Mouse (Mus musculus): ENCODE results near the gene Mroh2b.

The Mroh2b gene

GRCm38 (mm10) chr15:4898437-4898836 is at the start of gene Mroh2b:
Mroh2b (plus strand) TSS chr15:4898737.
- DNase-seq (ENCODE audit: low read depth), result no peak

- DNase-seq (ENCODE audit: low read depth), result no peak
Measured at GRCm38 (mm10) chr15:4850015-4850414, 48.5 kb upstream of the Mroh2b start.

- DNase-seq (ENCODE audit: low read depth), result no peak
Measured at GRCm38 (mm10) chr15:4894962-4895361, 3.6 kb upstream of the Mroh2b start.

- DNase-seq (ENCODE audit: low read depth), result no peak
Measured at GRCm38 (mm10) chr15:4934731-4935130, 36.2 kb downstream of the Mroh2b start.

DNA sequence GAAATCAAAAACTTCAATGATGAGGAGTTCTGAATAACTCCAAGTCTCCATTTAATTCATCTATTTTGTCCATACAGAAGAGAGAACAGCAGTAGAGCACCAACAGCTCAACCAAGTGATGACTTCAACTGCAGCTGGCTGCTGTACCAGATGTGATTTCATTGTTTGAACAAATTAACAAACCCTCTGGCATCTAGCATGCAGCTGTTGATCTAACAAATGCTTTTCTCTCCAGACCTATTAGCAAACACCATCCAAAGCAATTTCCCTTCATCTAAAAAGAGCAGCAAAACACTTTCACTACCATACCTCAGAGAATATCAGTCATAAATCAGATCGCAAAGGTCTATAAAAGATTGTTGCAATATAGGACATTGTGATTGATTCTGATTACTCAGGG is 74.8 kb downstream of the Mroh2b start:
- DNase-seq (ENCODE audit: low read depth), result no peak

GRCm38 (mm10) chr15:5002903-5003302 is 104.4 kb downstream of the Mroh2b start:
- DNase-seq (ENCODE audit: low read depth), result no peak

DNA sequence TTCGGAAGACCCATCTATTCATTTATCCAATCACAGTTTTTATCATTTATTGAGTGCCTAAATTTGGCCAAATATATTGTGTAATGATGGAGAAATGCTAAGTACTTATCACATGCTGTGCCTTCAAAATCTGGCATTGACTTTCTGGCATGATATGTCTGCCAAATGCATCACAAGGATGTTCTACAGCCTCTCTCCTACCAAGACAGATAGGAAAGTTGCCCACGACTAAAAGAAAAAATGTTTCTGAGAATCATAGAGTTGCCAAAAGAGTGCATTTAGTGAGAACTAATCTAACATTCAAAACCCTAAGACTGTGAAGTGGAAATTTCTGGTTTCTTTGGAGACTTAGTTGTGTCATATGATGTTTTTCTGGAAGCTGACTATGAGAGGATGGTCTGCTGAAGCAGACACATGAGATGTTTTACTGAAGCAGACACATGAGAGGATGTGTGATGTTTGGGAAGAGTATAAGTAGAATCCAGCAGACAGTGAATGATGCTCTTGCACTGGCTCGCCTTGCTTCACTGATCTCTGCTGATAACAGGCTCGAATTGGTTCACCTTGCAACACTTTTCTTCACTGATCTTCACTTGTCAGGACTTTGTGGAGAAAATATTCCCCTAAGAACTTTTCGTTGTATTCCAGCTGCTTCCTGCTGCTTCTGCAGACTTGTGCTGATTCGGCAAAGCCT is 105.1 kb downstream of the Mroh2b start:
- no peak for DNase-seq (ENCODE audit: low read depth)

DNA sequence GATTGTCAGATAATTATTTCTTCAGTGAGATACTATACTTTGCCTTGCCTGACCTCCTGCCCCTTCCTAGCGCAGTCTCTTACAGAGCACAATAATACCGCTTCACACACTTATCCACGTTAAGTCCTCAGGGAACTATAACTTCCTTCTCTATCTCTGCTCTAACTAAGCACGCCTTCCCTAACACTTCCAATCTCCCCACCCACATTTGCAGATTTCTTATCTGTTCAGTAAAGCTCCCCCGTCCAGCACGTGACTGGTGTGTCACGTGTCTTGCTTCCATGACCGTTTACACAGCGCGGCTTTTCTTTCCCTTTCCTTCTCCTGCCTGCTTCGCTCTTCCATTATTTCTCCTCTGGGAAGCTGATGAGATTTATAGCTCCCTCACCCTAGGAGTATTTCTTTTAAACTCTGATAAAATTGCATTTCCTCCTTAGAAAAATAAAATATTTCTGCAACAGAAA is 111.1 kb downstream of the Mroh2b start:
- no peak for DNase-seq (ENCODE audit: low read depth)

Data from naive thymus-derived CD4-positive, alpha-beta T cell, adult 2 months (primary cell).